7 mouse cellular contexts compared by ENCODE assay signal in the genomic region with DNA sequence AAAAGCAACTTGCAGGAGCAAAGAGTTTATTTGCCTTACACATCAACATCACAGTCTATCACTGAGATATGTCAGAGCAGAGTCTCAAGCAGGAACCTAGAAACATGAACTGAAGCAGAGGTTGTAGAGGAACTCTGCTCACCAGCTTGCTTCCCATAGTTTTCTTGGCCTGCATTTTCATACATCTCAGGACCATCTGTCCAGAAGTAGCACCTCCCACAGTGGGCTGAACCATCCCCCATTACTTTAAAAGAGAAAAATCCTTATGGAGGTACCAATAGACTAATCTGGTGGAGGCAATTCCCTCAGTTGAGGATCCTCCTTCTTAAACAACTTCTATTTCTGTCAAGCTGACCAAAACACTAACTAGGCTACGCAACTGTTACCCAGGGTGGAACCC. TPM values are rescaled to one million over a fixed set of nuclear protein-coding genes. Genes with fewer than 3 reads are reported as not detected.
"Had no signal": no experiment of that assay in that cellular context is flagged by ENCODE, and none has a peak within 500 bp of the region (broad histone marks: within the 10 kb centered on the region; RNA-seq: fewer than 3 reads in every experiment).

No protein-coding gene starts in this region.

- DNase-seq: kidney, adult 2 months; kidney, postnatal 14 days; lung, embryonic 14.5 days; lung, postnatal 10 days; thymus, postnatal 36 days had no signal

RNA-seq across cellular contexts. Expression of a gene that starts 36.8 kb away (rescaled TPM):
- total RNA-seq: monocyte, adult 5-6 weeks; neutrophil, adult 5-6 weeks had no signal
